Comparison of ENCODE assay signal across 14 mouse cellular contexts in genomic region chr14:35167451-35167850, GRCm38 (mm10).
DNase-seq lines count a peak whose midpoint lies in the region; ATAC-seq and TF ChIP-seq lines count a peak whose summit lies in the region.
"Had no signal": no experiment of that assay in that cellular context is flagged by ENCODE, and none has a peak within 500 bp of the region (broad histone marks: within the 10 kb centered on the region; RNA-seq: fewer than 3 reads in every experiment).

No protein-coding gene starts in this region.

- H3K27me3 ChIP-seq in forebrain, embryonic 14.5 days (replicated peaks; ENCODE audit: control insufficient read depth, insufficient read depth, low read length): no peaks in the 10 kb centered on the region
- H3K27me3 ChIP-seq in forebrain, embryonic 10.5 days (ENCODE audit: poor library complexity, severe bottlenecking): no peaks in the 10 kb centered on the region
- no peaks in the 10 kb centered on the region for H3K27me3 ChIP-seq in liver, postnatal 0 days (ENCODE audit: insufficient read depth, low read length)
- H3K27me3 ChIP-seq: midbrain, embryonic 15.5 days had no signal

- H3K4me2 ChIP-seq in forebrain, embryonic 14.5 days (ENCODE audit: low read length): no peak overlapping the region
- H3K4me2 ChIP-seq in liver, postnatal 0 days (ENCODE audit: low read depth, low read length): no peak overlapping the region
- H3K4me2 ChIP-seq: midbrain, embryonic 15.5 days had no signal

- WGBS in forebrain, embryonic 14.5 days: 80% methylated on average over 2 of the region's 2 CpGs
- WGBS in forebrain, embryonic 10.5 days: 83% methylated on average over 2 of the region's 2 CpGs
- 63% methylated on average over 2 of the region's 2 CpGs for WGBS in liver, postnatal 0 days (ENCODE audit: insufficient replicate concordance)

- TF ChIP-seq CTCF in liver, postnatal 0 days (IDR thresholded peaks at IDR 0.05; ENCODE audit: low read depth): no peak

- H3K4me3 ChIP-seq in forebrain, embryonic 14.5 days (ENCODE audit: low read depth, low read length): no peak overlapping the region
- no peak overlapping the region for H3K4me3 ChIP-seq in forebrain, embryonic 10.5 days
- H3K4me3 ChIP-seq in liver, postnatal 0 days (ENCODE audit: low read depth, low read length): no peak overlapping the region
- H3K4me3 ChIP-seq: gastrocnemius, adult 2 months; heart, embryonic 10.5 days; midbrain, embryonic 15.5 days had no signal

- H3K36me3 ChIP-seq in forebrain, embryonic 14.5 days (ENCODE audit: control insufficient read depth, insufficient read depth, low read length): no peaks in the 10 kb centered on the region
- no peaks in the 10 kb centered on the region for H3K36me3 ChIP-seq in forebrain, embryonic 10.5 days (replicated peaks)
- no peaks in the 10 kb centered on the region for H3K36me3 ChIP-seq in liver, postnatal 0 days (replicated peaks; ENCODE audit: insufficient read depth, low read length)
- H3K36me3 ChIP-seq: heart, embryonic 10.5 days; midbrain, embryonic 15.5 days had no signal

- no peaks in the 10 kb centered on the region for H3K9me3 ChIP-seq in forebrain, embryonic 14.5 days (replicated peaks; ENCODE audit: control insufficient read depth, low read length)
- H3K9me3 ChIP-seq in forebrain, embryonic 10.5 days: no peaks in the 10 kb centered on the region
- no peaks in the 10 kb centered on the region for H3K9me3 ChIP-seq in liver, postnatal 0 days (ENCODE audit: low read length)
- H3K9me3 ChIP-seq: heart, embryonic 10.5 days; midbrain, embryonic 15.5 days had no signal

- no peak overlapping the region for H3K27ac ChIP-seq in forebrain, embryonic 14.5 days (ENCODE audit: low read depth, low read length)
- no peak overlapping the region for H3K27ac ChIP-seq in forebrain, embryonic 10.5 days
- H3K27ac ChIP-seq in liver, postnatal 0 days (ENCODE audit: low read depth): no peak overlapping the region
- H3K27ac ChIP-seq: gastrocnemius, adult 2 months; heart, embryonic 10.5 days; midbrain, embryonic 15.5 days had no signal

- ATAC-seq in forebrain, embryonic 14.5 days: no peak
- no peak for ATAC-seq in liver, postnatal 0 days
- ATAC-seq: midbrain, embryonic 15.5 days had no signal

- TF ChIP-seq EP300 in liver, postnatal 0 days (IDR thresholded peaks at IDR 0.05; ENCODE audit: low read depth): no peak

- DNase-seq in forebrain, embryonic 14.5 days (ENCODE audit: low spot score): peak; percentile 9
- DNase-seq in forebrain, embryonic 10.5 days (ENCODE audit: extremely low spot score, low spot score): no peak
- DNase-seq in liver: peak; percentile 7
- DNase-seq in liver, postnatal 0 days: no peak
- DNase-seq in right cerebral cortex, postnatal 10 days (ENCODE audit: low spot score in 2 of 2): peak; percentile 35 to 44
- no peak for DNase-seq in right cerebral cortex, postnatal 36 days (ENCODE audit: low spot score in 2 of 2)
- DNase-seq in kidney, postnatal 36 days: peak; percentile 81 to 82
- DNase-seq in adrenal gland, postnatal 10 days: no peak
- DNase-seq: cerebellum, adult 9-11 months; gastrocnemius, adult 2 months; layer of hippocampus, postnatal 36 days; spleen, adult 18-20 months had no signal

- H3K9ac ChIP-seq in forebrain, embryonic 14.5 days (ENCODE audit: low read length): no peak overlapping the region
- H3K9ac ChIP-seq in liver, postnatal 0 days (replicated peaks): no peak overlapping the region
- H3K9ac ChIP-seq: midbrain, embryonic 15.5 days had no signal

- no peaks in the 10 kb centered on the region for H3K4me1 ChIP-seq in forebrain, embryonic 14.5 days (ENCODE audit: control insufficient read depth, insufficient read depth, low read length)
- no peaks in the 10 kb centered on the region for H3K4me1 ChIP-seq in forebrain, embryonic 10.5 days
- H3K4me1 ChIP-seq in liver, postnatal 0 days (ENCODE audit: insufficient read depth): peaks cover 3% of the 10 kb centered on the region; the same call in 1 of the 2 replicates
- H3K4me1 ChIP-seq: heart, embryonic 10.5 days; midbrain, embryonic 15.5 days had no signal

Comparison
In these comparisons a context has a peak if more than half of its experiments do, and no peak if none do; other contexts are left out.
1. DNase-seq: peak in forebrain, embryonic 14.5 days (single experiment), liver (single experiment), right cerebral cortex, postnatal 10 days (2 of 2) and kidney, postnatal 36 days (2 of 2); none in forebrain, embryonic 10.5 days (single experiment), liver, postnatal 0 days (single experiment), right cerebral cortex, postnatal 36 days (0 of 2) and adrenal gland, postnatal 10 days (single experiment).